Mouse (Mus musculus) brain, embryonic 18.5 days (tissue): ENCODE measurements around the gene Rnaseh2a.

ENCODE experiments used
- DNase-seq: peaks from one replicate; pipeline ENCODE4 v3.0.0-alpha.2; 2012; ENCODE audit warnings: low read depth, low spot score

The Rnaseh2a gene

DNA sequence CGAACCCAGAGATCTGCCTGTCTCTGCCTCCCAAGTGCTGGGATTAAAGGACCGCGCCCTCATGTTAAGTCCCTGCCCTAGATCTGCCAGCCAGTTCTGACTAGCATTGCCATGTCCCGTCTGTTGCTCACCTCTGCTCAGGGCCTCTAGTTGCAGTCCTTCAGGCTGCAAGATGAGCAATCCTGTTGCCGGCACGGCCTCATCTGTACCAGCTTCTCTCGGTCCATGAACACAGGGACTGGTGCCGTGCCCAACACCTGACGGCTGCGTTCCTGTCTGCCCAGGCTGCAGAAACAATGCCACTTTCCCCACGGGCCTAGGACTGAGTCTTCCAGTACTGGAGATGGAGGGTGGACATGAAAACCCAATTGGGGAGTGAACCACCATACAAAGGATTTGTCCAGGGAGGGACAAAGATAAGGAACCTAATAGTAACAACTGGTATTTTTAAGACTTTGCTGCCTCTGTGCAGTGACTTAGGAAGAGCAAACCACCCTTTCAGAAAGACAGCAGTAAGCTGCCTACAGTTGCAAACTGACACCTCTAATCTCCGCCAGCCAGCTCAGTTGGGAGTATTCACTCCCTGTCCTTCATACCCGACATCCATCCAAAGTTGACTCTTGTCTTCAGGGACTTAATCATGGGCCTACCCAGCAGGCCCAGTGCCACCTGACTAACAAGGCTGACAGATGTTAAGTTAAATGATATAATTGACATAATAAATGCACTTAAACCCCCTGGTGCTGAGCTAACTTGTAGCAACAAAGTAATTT, 1.8 kb downstream of the Rnaseh2a start:
- DNase-seq, result no peak

DNA sequence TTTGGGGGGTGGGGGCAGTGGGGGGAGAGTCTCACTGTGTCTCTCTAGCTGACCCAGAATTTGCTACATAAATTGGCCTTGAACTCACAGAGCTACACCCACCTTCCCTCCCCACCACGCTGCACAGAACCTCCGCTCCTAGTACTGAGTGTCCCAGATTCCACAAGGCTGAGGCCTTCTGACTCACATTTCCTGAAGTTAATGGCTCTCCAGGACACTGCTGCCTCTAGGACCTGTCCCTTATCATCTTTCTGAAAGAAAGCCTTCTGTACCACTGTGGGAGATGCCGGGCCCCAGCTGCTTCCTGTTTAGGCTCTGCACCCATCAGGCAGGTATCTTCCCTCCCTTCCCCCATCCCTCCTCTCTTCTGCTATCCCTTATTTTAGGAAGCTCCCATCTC, 3.0 kb downstream of the Rnaseh2a start:
- no peak for DNase-seq

DNA sequence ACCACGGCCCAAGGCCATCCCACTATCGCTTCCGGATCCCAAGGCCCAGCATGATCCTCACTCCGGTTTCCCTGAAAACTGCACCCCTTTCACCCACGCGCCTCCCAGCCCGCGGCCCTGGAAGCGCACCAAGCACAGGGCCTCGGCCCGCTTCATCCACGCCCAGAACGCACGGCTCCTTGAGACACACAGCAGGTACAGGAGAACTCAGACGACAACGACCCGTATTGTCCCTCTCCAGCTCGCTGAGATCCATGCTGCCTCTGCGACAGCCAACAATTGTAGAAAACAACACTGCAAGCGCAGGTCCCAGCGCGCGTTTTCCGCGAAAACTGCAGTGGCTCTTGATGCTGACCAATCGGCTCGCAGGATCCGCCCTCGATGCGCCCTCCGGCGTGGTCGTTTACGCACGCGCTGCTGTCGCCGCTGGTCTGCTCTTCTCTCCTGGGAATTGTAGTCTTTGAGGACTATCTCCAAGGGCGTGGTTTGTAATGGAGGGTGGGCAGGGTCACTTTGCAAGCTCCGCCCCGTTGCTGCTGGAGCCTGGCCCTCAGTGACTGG, 3.8 kb downstream of the Rnaseh2a start:
- peak; percentile 93 for DNase-seq

DNA sequence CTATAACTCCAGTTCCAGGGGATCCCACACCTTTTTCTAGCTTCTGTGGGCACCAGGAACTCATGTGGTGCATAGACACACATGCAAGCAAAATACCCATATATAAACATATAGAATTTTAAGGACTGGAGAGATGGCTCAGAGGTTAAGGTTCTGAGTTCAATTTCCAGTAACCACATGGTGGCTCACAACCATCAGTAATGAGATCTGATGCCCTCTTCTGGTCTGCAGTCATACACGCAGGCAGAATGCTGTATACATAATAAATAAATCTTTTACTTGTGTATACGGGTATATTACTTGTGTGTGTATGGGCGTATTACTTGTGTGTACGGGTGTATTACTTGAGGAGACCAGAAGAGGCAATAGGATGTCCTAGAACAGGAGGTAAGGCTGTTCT, 5.6 kb downstream of the Rnaseh2a start:
- DNase-seq, result no peak

DNA sequence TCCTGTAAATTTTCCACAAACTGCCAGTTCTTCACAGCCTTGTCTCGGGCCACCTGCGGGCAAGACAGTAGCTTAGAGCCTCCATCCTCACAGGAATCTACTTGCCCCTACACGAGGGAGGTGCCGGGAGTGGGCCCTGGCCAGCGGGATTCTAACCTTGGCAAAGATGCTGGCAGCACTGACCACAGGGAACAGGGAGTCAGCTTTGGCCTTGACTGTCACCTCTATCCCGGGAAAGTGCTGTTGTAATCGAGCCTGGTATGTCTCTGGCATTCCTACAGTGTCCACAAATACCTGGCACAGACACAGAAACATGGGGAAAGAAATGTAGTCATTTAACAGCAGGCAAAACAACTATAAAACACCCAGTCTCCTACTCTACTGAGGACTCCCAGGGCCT, 9.8 kb downstream of the Rnaseh2a start:
- no peak for DNase-seq

DNA sequence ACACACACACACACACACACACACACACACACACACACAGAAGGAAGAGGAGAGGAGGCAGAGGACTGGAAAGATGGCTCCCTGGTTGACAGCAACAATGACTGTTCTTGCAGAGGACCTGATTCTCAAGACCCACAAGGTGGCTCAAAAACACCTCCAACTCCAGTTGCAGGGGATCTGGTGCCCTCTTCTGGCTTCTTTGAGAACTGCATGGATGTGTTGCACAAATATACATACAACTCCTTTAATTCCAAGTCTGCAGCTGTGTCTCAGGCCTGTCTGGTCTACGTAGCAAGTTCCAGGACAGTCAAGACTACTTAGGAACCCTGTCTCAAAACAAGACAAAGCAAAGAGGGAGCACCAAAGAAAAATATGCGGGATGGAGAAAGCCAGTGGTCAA, 12.8 kb downstream of the Rnaseh2a start:
- DNase-seq, result no peak

DNA sequence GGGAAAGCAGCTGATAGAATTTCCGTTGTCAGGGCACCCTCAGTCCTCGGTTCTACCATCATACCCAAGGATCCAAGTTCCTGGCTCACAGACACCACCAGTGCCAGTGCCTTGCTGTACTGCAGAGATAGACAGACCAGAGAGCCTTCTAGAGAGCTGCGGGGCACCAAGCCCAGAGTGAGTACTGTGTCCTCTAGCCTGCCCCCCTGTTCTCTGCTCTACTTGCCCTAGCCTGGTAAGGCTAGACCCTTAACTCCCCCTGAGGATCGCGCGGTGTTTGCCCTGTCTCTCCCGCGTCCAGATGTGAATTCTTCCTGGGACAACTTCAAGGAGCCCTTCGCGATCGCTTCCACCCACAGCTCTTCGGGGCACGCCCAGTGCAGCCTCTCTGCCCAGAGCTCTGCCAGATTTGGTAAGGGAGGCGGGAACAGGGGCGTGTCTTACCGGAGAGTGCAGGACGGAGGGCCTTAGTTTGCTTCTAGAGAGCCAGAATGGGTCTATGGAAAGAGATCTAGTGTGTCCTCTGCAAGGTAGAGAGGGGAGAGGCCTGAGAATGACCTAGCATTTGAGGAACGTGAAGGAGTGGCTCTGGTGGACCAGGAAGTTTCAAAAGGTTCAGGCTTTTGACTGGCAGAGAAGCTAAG, 16.8 kb downstream of the Rnaseh2a start:
- no peak for DNase-seq

DNA sequence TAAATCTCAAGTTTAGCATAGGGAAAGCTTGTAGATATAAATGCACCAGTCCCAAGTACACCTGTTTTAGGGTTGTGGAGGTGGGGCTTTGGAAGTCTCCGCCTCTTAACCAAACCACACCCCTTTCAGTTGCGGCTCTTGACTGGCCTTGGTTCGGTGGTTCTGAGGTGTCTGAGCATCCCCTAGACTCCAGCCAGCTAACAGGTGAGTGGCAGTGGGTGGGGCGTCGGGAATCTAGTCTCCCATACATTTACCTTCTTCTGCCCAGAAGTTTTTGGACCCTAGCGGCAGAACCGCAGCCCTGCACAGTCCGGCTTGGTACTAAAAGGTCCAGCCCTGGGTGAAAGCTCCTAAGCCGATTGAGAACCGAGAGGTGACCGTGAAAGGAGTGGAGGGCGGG, 19.8 kb downstream of the Rnaseh2a start:
- DNase-seq, result no peak

DNA sequence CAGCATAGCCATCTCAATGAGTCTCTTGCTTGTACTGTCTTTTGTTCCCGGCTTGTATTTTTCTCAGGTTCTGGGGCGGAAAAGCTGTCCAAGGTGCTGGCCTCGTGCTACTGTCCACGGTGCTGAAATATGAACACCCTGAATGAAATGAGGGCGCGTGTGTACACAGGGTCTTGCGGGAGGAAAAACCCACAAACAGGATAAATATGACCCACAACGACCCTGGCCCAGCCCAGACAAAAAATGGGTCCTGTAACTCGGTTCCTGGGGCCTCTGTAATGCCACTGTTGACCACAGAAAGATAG, 22.4 kb downstream of the Rnaseh2a start:
- no peak for DNase-seq

DNA sequence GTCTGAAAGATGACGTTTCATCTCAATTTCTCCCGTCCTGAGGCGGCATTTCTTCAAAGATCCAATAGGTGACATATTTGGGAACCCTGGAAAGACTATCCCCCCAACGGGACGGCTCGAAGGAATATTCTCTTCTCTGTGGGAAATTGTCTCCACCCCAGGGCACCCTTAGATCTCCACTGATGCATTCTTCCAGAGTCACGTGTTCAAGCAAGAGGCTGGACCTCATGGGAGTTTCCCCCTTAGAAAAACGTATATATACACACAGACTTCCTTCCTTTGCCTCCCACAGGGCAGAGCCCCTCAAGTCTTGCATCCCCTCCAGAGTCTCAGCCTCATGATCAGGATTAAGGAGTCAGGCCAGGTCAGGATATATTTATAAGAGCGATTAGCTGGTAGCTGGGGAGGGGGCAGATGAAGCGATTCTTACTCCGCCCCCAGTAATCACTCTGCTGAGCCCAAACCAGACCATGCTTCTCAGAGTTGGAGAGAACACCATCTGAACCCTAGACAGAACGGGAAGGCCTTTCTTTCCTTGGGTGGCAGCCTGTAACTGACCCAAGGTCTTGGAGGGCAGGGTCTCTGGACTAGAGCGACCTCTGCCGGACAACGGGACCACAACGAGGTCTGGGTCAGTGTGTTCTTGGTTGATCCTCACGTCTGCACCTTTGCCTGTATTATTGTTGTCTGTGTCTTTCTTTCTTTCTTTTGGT, 22.9 kb downstream of the Rnaseh2a start, which contains the start of gene Rtbdn:
Rtbdn (plus strand) TSS at position 464 of the 713 bp plus-strand sequence.
- DNase-seq, result no peak

DNA sequence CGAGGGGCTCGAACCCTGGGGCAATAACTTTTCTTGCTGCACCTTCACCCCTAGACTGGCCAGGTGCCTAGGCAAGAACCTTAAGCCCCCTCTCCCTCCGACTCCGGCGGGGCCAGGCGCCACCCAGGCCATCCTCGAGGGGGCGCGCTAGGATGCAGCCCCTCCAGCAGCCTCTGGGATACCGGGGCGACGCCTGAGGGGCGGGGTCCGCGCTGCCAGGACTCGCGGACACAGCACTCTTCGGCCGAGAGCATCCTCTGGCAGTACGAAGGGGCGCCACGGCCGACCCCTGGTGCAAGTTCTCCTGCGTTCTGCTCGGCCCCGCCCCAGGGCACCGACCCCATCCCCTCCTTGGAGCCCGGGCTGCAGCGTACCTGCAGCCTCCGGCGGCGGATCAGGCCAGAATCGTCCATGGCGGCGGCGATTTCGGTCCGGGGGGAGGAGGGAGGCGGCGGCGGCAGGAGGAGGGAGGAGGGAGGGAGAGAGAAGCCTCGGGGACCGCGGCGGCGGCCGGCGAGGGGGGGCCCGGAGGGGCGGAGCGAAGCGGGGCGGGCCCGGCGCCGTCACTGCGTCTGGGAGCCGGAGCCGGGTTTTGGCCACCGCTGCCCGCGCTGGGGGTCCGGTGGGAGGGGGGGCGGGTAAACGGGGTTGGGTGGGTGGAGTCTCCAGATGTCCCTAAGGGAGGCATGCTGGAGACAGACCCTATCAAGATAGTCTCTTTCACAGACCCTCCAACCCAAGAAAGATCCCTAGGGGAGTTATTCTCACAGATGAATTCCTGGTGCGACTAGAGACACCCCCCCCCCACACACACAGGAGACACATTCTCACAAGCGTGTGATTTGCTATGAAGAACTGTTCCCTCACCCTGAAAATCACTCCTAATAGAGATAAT, 23.7 kb downstream of the Rnaseh2a start:
- DNase-seq, result no peak

DNA sequence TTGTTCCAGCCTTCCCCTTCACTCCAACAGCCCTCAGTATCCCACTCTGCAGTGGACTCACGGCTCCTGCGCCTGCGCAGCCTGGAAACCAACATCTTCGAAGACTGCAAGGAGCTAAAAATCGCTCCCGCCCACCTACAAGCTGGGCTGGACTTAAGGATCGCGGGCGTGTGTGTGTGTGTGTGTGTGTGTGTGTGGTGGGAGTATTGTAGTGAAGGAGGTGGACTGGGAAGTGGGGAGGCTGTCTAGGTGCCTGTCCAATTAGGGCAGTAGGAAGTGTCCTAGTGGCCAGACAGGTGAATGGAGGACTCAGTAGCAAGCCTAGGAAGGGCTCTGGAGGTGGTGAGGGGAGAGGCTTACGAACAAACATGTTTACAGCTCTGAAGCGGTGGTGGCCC, 24.3 kb downstream of the Rnaseh2a start:
- DNase-seq, result no peak

DNA sequence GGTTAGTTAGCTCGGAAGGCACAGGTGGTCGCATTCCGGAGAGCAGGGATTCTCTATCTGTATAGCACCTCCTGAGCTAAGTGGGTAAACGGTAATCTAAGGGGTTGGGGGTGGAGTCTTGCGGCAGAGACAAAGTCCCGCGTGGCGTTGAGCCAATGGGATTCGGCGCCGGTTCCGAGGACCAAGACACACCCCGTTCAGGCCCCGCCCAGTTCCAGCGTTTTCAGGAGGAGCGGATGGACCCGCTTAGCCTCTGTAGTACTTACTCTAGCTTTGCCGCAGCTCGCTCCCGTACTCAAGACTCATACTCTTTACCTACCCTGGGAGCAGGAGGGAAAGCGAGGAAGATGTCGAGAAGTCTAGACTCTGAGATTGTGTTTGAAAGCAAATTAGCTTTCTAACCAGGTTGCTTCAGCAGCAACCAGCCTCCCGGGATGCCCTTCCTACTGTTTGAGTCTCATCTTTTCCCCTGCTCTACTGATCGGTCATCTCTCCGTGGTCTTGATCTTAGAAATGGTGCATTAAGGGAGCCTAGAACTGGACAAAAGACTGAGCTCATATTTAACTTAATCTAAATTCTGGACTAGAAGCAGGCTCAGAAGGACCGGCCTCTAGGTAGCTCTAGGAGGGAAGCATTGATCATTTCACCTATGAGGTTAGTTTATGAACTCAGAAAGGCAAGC, 24.9 kb downstream of the Rnaseh2a start:
- DNase-seq, result no peak

DNA sequence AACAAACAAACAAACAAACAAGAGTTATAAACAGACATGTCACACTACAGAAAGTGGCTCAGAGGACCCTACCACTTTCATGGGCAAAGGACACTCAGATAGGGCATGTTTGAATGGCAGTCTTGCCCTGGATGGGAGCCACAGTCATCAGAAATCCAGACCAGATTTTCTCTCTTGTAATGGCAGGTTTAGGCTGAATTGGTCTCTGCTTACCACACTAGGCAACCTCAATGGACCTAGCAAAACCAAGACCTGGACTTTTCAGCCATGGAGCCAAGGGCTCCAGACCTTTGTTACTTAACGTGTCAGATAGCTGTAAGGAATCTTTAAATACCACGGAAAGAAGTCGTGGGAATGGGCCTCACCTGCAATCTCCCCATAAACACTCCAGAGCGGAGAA, 25.9 kb downstream of the Rnaseh2a start:
- DNase-seq, result no peak

DNA sequence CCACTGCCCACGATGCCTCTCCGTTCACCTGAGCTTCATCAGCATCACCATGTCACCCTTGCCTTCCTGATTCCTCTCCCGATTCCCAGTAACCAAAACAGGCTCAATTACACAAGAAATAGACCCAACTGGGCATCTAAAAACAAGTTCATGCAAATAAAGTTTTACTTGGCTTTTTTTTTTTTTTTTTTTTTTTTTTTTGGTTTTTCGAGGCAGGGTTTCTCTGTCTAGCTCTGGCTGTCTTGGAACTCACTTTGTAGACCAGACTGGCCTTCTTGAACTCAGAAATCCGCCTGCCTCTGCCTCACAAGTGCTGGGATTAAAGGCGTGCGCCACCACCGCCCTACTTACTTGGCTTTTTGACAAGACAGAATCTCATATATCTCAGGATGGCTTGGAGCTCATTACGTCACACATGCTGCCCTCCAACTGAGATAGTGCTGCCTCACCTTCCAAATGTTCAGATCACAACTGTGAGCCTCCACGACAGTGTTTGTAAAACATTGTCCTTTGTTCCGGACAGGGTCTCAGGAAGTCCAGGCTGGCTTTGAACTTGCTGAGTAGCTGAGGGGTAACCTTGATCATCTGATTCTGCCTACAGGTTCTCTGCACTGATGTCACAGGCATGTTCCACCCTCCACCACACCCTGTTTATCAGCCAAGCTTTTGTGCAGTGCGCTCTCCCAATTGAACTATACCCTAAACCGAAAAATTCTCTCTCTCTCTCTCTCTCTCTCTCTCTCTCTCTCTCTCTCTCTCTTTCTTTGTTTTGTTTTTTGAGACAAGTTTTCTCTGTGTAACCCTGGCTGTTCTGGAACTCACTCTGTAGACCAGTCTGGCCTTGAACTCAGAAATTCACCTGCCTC, 31.7 kb downstream of the Rnaseh2a start:
- DNase-seq, result no peak

DNA sequence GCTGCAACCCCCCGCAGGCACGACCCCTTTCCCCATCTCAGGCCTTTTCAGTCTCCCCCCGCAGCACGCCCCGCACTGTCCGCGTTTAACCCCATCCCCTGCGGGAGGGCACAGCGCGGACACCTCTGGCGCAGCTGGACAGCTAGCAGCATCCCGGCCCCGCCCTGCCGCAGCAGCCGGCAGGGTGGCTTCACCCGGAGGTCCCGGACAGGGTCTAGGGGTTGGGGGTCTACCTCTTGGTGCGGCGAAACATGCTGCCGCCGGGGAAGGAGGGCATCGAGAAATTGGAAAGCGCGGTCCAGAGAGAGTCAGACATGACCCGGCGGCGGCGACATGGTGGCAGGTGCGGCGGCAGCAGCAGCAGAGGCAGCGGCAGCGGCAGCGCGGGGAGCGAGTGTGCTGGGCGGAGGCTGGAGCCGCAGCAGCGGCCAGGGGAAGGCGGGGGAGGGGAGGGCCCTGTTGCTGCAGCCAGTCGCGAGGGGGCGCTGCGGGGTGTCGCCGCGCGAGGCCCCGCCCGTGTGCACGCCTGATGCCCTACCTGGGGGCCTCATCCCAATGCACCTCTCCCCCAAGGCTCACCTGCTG, 32.5 kb downstream of the Rnaseh2a start, which contains the start of gene Mast1:
Mast1 (minus strand) TSS at position 398 of the 585 bp plus-strand sequence.
- DNase-seq, result no peak

DNA sequence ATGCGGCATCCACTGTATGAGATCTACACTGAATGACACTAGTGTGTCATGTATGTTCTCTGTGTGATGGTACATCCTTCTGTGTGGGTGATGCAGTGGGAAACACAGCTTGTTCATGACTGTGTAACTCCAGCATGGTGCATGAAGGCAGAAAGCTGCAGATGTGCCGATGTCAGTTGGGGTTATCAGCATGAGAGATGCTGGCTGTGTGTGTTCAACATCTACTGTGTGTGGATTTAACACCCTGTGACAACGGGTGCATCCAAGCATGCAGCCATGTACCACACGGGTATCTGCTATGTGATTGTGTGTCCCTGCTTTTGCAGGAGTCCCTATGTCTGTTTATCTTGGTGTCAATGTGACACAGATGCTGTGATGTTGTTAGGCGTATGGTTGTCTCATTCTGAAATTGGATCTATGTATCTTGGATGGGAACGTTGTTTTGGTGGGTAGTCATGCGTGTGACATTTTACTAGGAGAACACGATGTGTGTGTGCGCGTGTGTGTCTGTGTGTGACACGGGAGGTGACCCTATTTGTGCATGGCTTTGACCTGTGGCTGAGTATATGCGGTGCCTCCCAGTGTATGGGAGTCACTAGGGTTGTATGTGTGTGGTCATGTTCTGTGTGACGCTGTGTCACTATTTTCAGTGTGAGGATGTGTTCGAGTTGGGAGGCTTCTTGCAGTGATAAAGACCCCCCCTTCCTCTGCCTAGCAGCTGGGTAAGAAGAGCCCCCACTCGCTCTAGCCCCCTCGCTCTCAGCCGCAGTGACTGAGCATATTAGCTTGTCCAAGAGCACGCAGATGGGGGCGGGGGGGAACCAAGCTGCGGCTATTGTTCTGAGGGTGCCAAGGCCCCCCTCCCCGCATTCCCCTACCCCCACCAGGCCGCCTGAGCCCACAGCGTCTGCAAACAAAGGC, 33.3 kb downstream of the Rnaseh2a start:
- DNase-seq, result no peak

DNA sequence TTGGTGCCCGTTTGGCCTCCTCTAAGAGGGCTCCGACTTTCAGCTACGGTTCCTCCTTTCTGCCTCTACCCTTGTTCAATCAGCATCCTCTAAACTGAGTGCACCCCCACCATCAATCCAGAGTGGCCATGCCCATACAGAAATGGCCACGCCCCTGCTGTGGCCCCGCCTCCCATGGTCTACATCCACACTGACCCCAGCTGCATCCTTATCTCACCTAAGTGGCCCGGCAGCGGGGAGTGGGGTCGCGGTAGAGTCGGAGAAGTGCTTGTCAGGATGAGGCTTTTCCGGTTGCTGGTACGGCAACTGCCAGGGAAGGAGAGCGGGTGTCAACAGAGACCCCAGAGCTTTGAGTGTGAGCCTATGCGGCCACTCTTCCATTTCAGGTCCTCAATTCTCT, 34.1 kb downstream of the Rnaseh2a start:
- DNase-seq, result no peak
